Mouse (Mus musculus) mature B cell (primary cell): ENCODE measurements around the gene Brat1.

ENCODE experiments used
- in situ Hi-C: fragments of 300-500 bp; cut with MboI; formaldehyde crosslinking; loops from 2 replicates; pipeline ENCODE4 v1.14.3; 2019

Brat1 gene

GRCm38 (mm10) chr5:140748425-140748824 is 43.6 kb downstream of the Brat1 start:
- in situ Hi-C loops = no loop called here

- in situ Hi-C loops = no loop called here
These were observed 44.5 kb downstream of the Brat1 start for GRCm38 (mm10) chr5:140749062-140749875.

GRCm38 (mm10) chr5:140750925-140751324 is 46.1 kb downstream of the Brat1 start:
- in situ Hi-C loops = no loop called here

GRCm38 (mm10) chr5:140752041-140752440 is 47.2 kb downstream of the Brat1 start:
- in situ Hi-C loops = no loop called here

- in situ Hi-C loops = no loop called here
These were observed 47.8 kb downstream of the Brat1 start for GRCm38 (mm10) chr5:140752639-140753038.

- in situ Hi-C loops = no loop called here
These were observed 48.4 kb downstream of the Brat1 start for GRCm38 (mm10) chr5:140753223-140753622.

- in situ Hi-C loops = no loop called here
These were observed 54.1 kb downstream of the Brat1 start for GRCm38 (mm10) chr5:140758864-140759263.

- in situ Hi-C loops = no loop called here
These were observed 57.7 kb downstream of the Brat1 start for GRCm38 (mm10) chr5:140762540-140762939.

GRCm38 (mm10) chr5:140764921-140765613 is 60.3 kb downstream of the Brat1 start:
- in situ Hi-C loops = no loop called here

GRCm38 (mm10) chr5:140766566-140766965 is 61.8 kb downstream of the Brat1 start:
- in situ Hi-C loops = no loop called here

- in situ Hi-C loops = no loop called here
These were observed 62.9 kb downstream of the Brat1 start for GRCm38 (mm10) chr5:140767704-140768141.

GRCm38 (mm10) chr5:140768333-140768732 is 63.5 kb downstream of the Brat1 start:
- in situ Hi-C loops = no loop called here
